Mouse (Mus musculus) urinary bladder, postnatal 4 days (tissue): Measurements from ENCODE around the gene Ppm1b.

Experiments
- DNase-seq, 2 experiments: peaks; one replicate each; pipeline ENCODE4 v3.0.0; 2021 to 2022; ENCODE audit warnings: low spot score in 2 of 2

The Ppm1b gene

DNA sequence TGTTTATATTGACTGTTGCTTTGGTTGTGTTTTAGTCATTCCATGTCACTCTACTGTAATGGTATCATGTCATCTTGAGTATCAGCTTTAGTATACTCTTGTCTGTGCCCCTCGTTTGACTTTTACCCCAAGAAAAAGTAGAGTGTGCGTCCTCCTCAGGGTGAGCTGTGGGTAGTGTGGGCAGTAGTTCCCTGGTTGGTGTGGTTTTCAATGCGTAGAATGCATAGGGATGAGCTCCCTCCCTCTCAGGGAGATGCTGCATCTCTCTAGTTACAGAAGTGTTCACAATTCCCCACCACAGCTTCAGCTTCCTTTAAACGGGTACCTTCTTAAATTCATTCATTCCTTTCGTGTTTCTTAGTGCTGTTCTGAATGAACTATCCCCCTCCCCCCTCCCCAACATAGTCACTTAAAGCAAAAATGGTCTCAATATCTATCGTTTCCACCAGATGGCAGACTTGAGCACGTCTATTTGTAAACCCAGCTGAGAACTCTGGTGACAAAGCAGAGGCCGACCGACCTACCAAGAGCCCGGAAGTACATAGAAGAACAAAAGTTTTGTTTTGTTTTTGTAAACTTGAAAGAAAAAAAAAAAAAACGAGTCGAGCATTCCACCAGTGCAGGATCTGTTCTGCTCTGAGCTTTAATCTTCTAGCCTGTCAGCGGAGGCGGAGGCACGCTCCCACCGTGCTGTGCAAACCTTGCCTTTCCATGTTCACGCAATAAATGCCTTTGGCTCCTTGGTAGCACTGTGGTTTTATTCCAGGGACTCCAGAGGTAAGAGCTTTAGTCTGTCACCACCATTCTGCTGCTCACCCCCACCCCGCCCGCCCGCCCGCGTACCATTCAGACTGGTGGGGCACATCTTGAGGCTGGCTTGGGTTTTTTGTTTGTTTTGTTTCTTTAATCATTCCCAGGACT lies 67.0 kb downstream of the Ppm1b start:
- DNase-seq: no peak

DNA sequence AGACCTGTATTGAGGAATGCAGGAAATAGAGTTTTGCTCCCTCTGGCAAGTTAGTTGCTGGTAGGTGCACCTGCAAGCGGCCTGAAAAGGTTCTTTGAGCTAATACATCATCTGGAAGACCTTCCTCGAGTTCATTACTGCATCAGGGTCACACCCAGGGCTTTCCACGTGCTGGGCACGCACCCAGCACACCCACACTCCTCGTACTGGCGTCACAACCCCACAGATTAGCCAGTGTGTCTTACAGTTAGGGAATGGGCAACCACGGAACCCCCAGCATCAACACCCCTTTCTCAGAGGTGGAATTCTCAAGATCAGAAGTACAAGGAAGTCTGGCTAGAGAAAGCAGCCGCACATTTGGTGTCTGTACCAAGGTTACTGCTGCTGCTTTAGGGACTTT lies 67.7 kb downstream of the Ppm1b start:
- DNase-seq: no peak

DNA sequence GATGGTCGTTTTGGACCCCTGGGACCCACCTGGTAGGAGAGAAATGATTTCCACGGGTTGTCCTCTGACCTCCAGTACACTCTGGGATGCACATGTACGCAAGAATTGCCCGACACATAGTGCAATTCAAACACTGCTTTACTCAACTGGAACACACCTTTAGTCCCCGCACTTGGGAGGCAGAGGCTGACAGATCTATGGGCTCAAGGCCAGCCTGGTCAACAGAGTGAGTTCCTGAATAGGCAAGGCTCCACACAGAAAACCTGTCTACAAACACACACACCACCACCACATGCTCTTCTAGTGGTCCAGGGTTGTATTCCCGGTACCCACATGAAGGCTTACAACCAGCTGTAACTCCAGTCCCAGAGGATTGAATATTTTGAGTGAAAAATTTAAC lies 68.6 kb downstream of the Ppm1b start:
- DNase-seq: no peak

DNA sequence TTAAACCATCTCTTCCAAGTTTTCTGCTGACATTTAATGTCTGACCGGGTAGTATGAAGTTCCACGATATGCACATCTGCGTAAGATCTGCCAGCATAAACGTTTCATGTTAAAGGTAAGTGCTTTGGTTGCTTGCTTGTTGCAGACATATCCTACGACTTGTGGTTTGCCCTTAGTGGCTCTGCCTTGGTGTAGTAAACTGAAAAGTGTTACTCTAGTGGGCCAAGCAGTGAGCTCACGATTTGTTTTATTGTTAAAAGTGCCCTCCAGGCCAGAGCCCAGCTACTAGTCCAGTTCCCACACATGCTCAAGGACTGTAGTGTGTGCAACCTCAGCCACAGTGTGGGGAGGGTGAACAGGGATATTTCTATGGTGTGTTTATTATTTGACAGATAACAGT lies 69.9 kb downstream of the Ppm1b start:
- DNase-seq: no peak

DNA sequence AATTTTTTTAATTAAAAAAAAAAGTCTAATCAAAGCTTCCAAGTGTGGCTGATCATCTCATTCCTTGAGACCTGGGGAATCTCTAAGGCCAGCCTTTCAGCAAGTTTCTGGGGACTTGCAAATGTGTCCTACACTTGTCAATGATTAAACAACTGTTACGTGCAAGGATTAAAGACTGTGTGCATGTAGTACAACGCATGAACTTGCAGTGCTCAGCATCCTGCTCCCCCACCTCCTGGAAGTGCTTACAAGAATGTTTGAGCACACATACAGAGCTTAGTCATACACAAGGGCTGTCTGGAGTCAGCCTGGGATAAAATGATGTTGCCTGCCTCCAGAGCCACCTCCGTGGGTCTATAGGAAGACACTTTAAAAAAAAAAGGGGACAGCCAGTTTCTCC lies 70.7 kb downstream of the Ppm1b start:
- no peak for DNase-seq

DNA sequence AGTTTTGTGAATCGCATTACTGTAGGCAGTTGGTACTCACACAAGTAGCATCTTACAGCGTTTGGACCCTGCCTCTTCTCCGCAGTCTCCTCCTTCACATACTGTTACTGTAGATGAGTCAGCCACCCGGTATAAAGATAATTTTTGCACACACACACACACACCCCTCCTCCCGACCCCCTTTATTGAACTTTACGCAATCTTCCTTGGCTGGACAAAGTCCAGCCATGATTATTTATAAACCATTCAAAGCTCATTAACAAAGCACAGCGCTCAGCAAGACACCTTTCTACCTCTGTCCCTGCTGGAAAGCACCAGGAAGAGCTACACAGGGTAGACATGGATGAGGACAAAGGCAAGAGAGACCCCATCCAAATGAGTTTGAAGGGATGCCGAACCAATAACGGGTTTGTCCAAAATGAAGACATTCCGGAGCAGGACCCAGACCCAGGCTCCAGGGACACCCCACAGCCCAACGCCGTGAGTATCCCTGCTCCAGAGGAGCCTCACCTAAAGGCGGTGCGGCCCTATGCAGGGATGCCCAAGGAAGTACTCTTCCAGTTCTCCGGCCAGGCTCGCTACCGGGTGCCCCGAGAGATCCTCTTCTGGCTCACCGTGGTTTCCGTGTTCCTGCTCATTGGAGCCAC lies 71.7 kb downstream of the Ppm1b start, which contains the start of gene Slc3a1:
Slc3a1 (plus strand) TSS at position 284 of the 647 bp plus-strand sequence.
- no peak for DNase-seq

DNA sequence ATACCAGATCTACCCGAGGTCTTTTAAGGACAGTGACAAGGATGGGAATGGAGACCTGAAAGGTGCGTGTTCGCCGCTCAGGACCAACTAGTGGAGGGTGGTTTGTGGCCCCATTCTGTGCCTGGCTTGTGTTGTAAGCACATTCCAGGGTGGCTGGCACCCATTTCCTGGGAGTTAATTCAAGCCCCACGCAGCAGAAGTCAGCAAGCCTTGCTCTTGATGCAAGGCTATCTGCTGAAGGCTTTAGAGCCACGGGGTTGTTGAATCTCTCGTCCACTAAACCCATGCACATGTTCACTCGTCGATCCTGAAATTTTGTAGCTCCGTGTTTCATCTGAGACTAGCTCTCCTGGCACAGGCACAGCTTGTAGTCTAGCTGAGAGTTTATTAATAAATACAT lies 72.3 kb downstream of the Ppm1b start:
- DNase-seq: no peak

DNA sequence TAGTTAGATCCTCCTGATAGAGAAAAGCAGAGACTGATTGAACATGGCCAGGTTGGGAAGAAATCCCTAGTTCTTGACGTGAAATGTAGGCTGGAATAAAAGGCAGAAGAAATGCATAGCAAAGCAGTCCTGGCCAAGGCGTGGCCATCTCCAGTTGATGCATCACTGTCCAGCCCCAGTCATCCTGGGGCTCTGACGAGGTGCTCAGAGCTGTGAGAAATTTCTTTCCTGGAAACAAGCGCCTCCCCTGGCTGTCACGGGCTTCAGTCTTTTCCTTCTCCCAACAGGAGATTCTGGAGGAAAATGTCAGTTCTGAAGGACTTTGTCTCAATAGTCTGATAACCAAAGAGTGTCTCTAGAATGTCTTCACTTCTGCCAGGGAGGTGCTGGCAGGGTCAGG lies 74.1 kb downstream of the Ppm1b start:
- no peak for DNase-seq

DNA sequence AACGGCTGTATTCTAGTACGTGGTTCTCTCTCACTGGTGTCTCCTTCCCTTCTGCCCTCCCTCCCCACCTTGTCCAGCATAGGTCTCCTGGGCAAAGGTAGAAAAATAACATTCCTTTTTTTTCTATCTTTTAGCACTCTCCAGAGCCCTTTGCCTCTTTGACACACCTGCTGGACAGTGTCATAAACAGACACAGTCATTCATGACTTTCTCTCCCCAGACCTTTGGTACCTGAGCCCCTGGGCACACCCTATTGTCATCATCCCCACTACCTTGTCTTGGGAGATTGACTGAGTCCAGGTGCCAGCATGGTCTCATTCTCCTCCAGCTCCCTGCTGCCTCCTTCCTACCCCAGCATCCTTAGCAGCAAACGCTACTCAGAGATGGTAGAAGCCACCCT lies 76.5 kb downstream of the Ppm1b start:
- no peak for DNase-seq

DNA sequence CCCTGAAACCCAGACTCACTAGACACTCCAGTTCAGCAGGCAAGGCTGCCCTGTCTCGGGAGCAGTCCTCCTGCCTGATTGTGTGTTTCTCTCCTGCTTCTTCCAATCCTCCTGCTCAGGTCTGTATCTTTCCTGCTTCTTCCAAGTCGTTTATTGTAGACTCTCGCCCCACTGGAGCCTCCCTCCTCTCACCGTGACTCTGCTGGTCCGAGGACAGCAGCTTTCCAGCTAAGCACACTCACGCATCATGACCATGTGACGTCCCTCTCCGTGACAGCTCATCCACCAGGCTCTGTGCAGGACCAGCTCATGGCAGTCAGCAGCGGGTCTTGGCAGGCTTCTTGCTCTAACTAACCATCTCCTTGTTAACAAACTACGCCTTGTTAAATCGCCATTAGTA lies 77.5 kb downstream of the Ppm1b start:
- no peak for DNase-seq

DNA sequence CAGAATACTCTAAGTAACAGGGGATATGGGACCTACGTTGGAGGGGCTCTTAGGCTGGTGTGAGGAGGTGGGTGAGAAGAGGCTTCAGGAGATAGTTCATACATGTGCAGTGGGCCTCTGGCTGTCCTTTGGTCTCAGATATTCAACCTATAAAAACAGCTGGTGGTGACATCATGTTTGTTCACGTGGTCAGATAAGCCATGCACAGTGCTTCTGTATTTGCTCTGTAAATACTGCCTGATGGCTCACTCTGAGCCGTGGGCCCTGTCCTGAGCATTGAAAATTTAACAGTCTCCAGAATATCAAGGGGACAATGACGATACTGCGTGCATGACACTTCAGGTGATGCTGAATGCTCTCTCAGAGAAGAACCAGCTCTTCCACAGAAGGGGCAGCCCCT lies 81.3 kb downstream of the Ppm1b start:
- no peak for DNase-seq

DNA sequence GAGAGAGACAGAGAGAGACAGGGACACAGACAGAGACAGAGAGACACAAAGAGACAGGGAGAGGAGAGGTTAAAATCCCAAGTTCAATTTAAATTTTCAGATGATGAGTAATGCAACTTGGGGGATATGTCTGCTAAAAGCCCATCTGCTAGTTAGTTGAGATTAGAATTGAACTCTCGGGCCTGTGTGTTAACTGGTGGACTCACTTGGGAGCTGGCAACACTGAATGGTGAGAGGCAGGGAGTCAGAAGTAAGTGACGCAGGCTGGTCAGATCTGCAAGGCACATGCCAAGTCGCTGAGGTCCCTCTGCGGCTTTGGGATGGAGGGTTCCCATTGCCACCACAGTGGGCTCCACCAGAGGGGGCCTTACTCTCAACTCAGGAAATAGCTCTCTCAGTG lies 81.8 kb downstream of the Ppm1b start:
- no peak for DNase-seq

DNA sequence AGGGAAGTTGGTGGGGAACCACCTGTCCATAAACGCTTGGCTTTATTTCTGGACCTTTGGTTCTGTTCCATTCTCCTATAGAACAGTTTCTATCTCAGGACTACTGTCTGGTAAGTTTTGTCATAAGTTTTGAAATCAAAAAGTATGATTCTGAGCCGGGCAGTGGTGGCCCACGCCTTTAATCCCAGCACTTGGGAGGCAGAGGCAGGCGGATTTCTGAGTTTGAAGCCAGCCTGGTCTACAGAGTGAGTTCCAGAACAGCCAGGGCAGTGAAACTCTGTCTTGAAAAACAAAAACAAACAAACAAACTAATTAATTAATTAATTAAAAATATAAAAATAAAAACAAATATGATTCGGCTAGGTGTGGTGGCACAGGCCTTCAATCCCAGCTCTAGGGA lies 82.2 kb downstream of the Ppm1b start:
- no peak for DNase-seq

DNA sequence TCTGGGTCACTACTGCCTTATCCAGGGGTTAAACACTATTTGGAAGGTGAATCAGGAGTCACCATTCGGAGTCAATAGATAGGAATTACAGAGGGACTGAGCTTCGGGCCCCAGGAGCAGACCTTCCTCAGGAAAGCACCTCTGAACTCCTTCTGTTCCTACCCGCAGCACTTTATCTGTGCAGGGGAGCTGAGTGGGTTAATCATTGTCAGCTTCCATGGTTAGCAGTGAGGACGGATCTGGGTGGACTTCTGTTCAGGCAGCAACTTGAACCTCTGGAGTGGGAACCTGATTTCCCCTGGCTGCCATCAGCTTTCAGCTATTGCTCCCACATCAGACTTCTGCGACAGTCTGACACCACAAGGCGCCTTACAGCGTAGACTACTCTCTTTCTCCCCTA lies 84.4 kb downstream of the Ppm1b start:
- no peak for DNase-seq

DNA sequence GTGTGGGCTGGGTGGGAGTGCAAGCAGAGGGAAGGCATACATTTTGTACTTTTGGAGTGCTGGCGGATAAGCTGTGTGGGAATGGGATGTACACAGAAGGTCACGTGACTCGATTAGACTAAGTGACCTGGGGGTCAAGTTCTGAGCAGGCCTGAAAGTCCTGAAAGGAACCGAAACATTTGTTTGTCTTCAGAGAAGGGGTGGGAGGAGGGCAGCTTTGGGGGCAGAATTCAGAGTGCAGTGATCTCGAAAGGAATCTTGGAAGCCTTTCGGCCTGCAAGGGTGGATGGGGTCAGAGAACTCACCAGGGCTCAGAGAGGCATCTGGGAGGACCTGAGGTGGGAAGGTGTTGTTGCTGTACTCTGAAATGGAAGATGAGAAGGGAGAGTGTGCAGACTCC lies 85.9 kb downstream of the Ppm1b start:
- DNase-seq: no peak

DNA sequence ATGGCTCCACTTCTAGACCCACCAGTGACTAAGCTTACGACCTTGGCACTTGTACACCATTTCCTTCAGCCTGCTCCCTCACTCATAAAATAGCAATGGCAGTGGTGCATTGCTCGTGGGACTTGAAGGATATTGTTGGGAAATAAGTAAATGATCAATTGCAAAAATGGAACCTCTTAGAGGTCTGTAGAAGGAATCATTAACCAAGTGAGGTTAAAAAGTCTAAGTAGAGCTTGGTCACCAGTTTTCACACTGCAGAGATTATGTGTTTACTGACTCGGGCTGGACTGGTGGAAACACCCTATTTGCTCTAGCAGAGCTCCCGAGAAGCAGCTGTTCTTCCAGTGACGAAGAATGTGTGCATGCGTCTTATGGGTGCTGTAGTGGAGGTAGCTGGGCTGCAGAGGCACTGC lies 86.9 kb downstream of the Ppm1b start:
- DNase-seq: no peak

DNA sequence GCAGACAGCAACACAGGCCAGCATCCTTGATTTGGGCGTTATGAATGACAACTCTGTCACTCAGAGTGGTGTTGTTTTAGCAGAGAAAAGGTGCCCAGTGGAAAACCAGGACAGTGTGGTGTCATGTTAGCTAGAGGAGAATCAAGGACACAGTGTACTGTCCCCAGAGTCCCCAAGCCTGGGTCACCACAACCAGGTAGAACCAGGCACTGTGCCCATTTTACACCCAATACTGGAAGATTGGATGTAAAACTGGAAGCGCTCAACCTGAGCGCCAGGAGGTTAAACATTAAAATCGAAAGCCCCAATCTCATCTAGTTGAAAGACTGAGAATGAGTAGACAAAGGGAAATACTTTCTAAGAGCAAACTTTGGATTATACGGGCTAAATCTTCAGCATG lies 87.9 kb downstream of the Ppm1b start:
- no peak for DNase-seq

DNA sequence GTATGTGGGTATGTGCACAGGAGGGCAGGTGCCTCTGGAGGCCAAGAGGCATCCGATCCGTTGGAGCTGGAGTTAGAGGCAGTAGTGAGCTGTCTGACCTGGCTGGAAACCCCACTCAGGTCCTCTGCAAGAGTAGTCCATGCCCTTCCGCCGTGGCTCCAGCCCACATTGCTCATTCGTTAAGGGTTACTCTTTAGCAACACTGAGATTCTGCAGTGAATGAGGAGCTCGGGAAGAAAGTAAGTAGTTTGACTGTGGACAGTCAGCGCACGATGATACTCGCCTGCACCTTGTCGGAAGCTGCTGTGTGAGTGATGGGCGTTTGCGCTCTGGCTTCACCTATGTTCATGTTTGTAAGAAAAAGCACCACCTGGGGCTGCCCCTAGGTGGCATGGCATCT lies 88.6 kb downstream of the Ppm1b start:
- no peak for DNase-seq

DNA sequence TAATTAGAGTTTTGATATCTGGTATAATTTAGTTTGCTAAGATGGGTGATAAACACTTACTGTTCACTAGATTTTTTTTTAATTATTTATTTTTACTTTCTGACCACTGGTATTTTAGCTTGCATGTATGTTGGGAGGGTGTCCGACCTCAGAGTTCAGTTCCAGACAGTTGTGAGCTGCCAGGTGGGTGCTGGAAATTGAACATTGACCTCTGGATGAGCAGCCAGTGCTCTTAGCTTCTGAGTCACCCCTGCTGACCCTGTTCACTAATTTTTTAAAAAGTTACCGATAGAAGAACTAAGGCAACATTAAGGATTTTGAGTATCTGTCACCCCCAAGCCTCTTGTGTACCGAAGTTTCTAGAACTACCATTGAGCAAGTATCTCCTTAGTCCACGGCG lies 91.8 kb downstream of the Ppm1b start:
- DNase-seq: no peak

DNA sequence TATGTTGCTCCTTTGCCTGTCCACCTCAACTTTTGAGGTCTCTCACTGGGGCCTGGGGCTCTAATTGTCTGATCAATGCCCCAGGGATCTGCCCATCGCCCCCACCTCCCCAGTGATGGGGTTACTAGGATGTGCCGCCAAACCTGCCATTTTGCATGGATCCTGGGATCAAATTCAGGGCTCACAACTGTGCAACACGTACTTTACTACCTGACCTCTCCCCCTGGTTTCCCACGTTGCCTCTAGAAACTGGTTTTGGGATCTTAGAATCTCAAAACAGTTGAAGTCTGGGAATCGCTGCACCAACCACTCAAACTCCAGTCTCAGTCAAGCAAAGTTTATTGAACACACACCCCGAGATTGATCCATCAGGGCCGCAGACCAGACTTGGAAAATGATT lies 101.7 kb downstream of the Ppm1b start:
- DNase-seq: no peak

DNA sequence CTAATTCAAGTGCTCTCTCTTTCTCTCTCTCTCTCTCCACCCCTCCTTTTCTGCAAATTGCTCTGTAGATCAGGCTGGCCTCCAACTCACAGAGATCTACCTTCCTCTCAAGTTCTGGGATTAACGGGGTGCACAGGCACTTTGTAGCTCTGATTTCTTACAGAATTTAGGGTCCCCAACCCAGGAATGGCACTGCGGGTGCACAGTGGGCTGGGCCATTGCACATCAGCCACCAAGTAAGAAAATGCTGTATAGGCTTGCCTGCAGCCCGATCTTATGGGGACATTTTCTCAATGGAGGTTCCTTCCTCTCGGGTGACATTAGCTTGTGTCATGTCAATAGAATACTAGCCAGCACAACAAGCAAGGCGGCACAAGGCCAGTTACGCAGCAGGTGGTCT lies 102.6 kb downstream of the Ppm1b start:
- DNase-seq: no peak

DNA sequence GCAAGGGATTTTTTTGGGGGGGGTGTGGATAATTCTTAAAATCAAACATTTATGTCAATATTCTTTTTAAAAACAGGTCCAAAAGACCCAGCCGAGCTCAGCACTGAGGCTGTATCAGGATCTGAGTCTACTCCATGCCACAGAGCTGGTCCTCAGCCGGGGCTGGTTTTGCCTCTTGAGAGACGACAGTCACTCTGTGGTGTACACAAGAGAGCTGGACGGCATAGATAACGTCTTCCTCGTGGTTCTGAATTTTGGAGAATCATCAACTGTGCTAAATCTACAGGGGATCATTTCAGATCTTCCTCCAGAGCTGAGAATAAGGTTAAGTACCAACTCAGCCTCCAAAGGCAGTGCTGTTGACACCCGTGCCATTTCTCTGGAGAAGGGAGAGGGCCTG lies 107.0 kb downstream of the Ppm1b start:
- no peak for DNase-seq

DNA sequence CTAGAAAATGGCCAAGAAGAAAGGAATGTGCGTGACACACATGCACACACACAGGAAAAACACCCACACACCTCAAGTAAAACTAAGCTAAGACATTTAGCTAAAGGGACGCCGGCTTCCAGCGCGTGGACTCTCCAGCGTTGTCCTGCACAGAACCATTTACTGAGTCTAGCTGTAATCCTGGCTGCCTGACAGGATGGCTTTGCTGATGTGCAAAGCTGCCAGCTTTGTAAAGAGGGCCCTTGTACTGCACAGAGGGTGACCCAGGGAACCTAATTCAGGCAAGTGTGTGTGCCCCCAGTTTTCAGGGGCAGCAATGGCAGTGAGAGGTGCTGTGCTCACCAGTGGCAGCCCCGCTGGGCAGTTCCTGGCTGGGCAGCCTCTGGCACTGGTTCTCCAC lies 110.8 kb downstream of the Ppm1b start:
- no peak for DNase-seq
